Mouse (Mus musculus): ENCODE results near the gene 1700001J03Rik. TPM values are rescaled to one million over a fixed set of nuclear protein-coding genes. Genes with fewer than 3 reads are reported as not detected.
A peak's percentile ranks its signal among the peaks of the same experiment; 100 is the strongest.
"Not testable (repeated sequence)": the region's sequence is repeated elsewhere in the genome, so short reads cannot be mapped to it uniquely, and the experiment has no call there.

Gene 1700001J03Rik
- polyA plus RNA-seq, 1 experiment from 2014 or later = not detected

DNA sequence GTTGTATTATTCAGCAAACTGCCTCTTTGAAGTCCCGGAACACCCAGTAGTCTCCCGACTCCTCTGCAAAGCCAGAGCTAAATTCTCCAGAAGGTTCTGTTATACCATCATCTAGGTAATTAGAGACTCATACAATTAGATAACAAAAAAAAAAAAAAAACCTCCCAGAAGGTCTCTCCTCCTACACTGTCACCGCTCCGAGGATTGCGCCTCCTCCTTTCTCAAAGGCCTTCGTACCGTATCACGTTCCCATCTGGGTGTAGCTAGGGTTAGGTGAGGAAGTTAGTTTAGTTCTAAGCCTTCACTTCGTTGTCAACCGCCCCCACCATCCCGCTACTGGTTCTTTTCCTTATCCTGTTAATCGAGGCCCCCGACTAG lies 35.4 kb upstream of the 1700001J03Rik start:
- H3K9ac ChIP-seq = peak overlapping the region; percentile 89
- no peaks in the 10 kb centered on the region for H3K9me3 ChIP-seq (replicated peaks)
- peaks cover 26% of the 10 kb centered on the region for H3K4me1 ChIP-seq
- H3K27me3 ChIP-seq (replicated peaks) = no peaks in the 10 kb centered on the region
- peak overlapping the region; percentile 90 for H3K4me3 ChIP-seq
- H3K36me3 ChIP-seq = peaks cover 43% of the 10 kb centered on the region
- H3K4me2 ChIP-seq = peak overlapping the region; percentile 80
- H3K27ac ChIP-seq = peak overlapping the region; percentile 100
- ATAC-seq = peak; percentile 82
- WGBS (ENCODE audit: insufficient replicate concordance) = 8% methylated on average over 13 of the region's 13 CpGs

GRCm38 (mm10) chr5:146205537-146205936 lies 20.4 kb upstream of the 1700001J03Rik start:
- no peak overlapping the region for H3K4me2 ChIP-seq
- no peaks in the 10 kb centered on the region for H3K4me1 ChIP-seq
- H3K27ac ChIP-seq = no peak overlapping the region
- no peak overlapping the region for H3K4me3 ChIP-seq
- H3K9me3 ChIP-seq (replicated peaks) = 0 out of 2 replicates have a peak, but pooled peaks cover 6% of the 10 kb centered on the region
- no peak overlapping the region for H3K9ac ChIP-seq
- H3K27me3 ChIP-seq (replicated peaks) = no peaks in the 10 kb centered on the region
- no peak for ATAC-seq
- 76% methylated on average over 5 of the region's 5 CpGs for WGBS (ENCODE audit: insufficient replicate concordance)
- peaks cover 82% of the 10 kb centered on the region for H3K36me3 ChIP-seq

GRCm38 (mm10) chr5:146203921-146204320 lies 18.8 kb upstream of the 1700001J03Rik start:
- 0 out of 2 replicates have a peak, but pooled peaks cover 7% of the 10 kb centered on the region for H3K9me3 ChIP-seq (replicated peaks)
- H3K27me3 ChIP-seq (replicated peaks) = no peaks in the 10 kb centered on the region
- ATAC-seq = no peak
- no peaks in the 10 kb centered on the region for H3K4me1 ChIP-seq
- no peak overlapping the region for H3K4me3 ChIP-seq
- WGBS (ENCODE audit: insufficient replicate concordance) = 45% methylated on average over 2 of the region's 2 CpGs
- no peak overlapping the region for H3K4me2 ChIP-seq
- no peak overlapping the region for H3K9ac ChIP-seq
- no peak overlapping the region for H3K27ac ChIP-seq
- peaks cover 70% of the 10 kb centered on the region for H3K36me3 ChIP-seq

- Histone ChIP-seq H3K27ac (no peak overlapping the region), H3K9ac (no peak overlapping the region), H3K4me3 (no peak overlapping the region), H3K9me3 (replicated peaks) (0 out of 2 replicates have a peak, but pooled peaks cover 7% of the 10 kb centered on the region), H3K4me2 (no peak overlapping the region), H3K4me1 (no peaks in the 10 kb centered on the region), H3K36me3 (peaks cover 36% of the 10 kb centered on the region), H3K27me3 (replicated peaks) (no peaks in the 10 kb centered on the region)
- 91% methylated on average over 6 of the region's 6 CpGs for WGBS (ENCODE audit: insufficient replicate concordance)
- no peak for ATAC-seq
Observed at GRCm38 (mm10) chr5:146200580-146200979, 15.5 kb upstream of the 1700001J03Rik start.

GRCm38 (mm10) chr5:146199540-146199939 lies 14.4 kb upstream of the 1700001J03Rik start:
- H3K9me3 ChIP-seq (replicated peaks) = 0 out of 2 replicates have a peak, but pooled peaks cover 7% of the 10 kb centered on the region
- 47% methylated on average over 2 of the region's 2 CpGs for WGBS (ENCODE audit: insufficient replicate concordance)
- no peak overlapping the region for H3K9ac ChIP-seq
- H3K36me3 ChIP-seq = peaks cover 26% of the 10 kb centered on the region
- no peaks in the 10 kb centered on the region for H3K27me3 ChIP-seq (replicated peaks)
- ATAC-seq = no peak
- no peaks in the 10 kb centered on the region for H3K4me1 ChIP-seq
- H3K27ac ChIP-seq = no peak overlapping the region
- no peak overlapping the region for H3K4me2 ChIP-seq
- no peak overlapping the region for H3K4me3 ChIP-seq

DNA sequence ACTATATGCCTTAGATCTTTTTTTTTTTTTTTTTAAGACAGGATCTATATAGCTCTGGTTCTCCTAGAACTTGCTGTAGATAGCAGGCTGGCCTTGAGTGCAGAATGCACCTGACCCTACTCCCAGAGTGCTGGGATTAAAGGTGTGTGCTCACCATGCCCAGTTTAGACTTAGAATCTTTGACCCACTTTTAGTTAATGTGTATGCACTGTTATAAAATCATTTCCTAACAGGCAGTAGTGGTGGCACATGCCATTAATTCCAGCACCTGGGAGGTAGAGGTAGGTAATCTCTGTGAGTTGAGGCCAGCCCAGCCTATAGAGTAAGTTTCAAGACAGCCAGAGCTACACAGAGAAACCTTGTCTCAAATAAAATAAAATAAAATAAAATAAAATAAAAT lies 14.0 kb upstream of the 1700001J03Rik start:
- H3K4me2 ChIP-seq = no peak overlapping the region
- no peak overlapping the region for H3K27ac ChIP-seq
- no peak overlapping the region for H3K9ac ChIP-seq
- ATAC-seq = no peak
- 0 out of 2 replicates have a peak, but pooled peaks cover 7% of the 10 kb centered on the region for H3K9me3 ChIP-seq (replicated peaks)
- H3K4me3 ChIP-seq = no peak overlapping the region
- H3K4me1 ChIP-seq = no peaks in the 10 kb centered on the region
- H3K27me3 ChIP-seq (replicated peaks) = no peaks in the 10 kb centered on the region
- H3K36me3 ChIP-seq = peaks cover 21% of the 10 kb centered on the region

DNA sequence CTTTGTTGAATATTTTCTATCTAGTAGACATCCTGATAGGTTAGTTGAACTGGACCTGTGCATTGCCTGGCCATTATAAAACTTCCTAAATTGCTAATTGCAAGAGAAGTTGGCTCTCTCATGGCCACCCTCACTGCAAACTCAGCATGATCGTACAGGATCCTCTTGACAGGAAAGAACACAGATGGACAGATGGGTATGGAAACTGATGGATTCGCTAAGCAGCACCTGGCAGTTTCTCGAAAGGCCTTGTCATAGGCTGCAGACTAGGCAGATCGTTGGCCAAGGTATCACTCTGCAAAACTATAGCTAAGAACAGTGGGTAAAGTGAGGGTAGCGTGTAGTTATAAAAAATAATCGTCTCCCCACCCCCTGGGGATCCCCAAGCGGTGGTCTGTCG lies 8.3 kb upstream of the 1700001J03Rik start:
- H3K27ac ChIP-seq = no peak overlapping the region
- H3K36me3 ChIP-seq = no peaks in the 10 kb centered on the region
- WGBS (ENCODE audit: insufficient replicate concordance) = 65% methylated on average over 8 of the region's 8 CpGs
- H3K9me3 ChIP-seq (replicated peaks) = no peaks in the 10 kb centered on the region
- H3K4me2 ChIP-seq = no peak overlapping the region
- no peak for ATAC-seq
- no peak overlapping the region for H3K4me3 ChIP-seq
- H3K27me3 ChIP-seq (replicated peaks) = no peaks in the 10 kb centered on the region
- H3K4me1 ChIP-seq = no peaks in the 10 kb centered on the region
- H3K9ac ChIP-seq = no peak overlapping the region

DNA sequence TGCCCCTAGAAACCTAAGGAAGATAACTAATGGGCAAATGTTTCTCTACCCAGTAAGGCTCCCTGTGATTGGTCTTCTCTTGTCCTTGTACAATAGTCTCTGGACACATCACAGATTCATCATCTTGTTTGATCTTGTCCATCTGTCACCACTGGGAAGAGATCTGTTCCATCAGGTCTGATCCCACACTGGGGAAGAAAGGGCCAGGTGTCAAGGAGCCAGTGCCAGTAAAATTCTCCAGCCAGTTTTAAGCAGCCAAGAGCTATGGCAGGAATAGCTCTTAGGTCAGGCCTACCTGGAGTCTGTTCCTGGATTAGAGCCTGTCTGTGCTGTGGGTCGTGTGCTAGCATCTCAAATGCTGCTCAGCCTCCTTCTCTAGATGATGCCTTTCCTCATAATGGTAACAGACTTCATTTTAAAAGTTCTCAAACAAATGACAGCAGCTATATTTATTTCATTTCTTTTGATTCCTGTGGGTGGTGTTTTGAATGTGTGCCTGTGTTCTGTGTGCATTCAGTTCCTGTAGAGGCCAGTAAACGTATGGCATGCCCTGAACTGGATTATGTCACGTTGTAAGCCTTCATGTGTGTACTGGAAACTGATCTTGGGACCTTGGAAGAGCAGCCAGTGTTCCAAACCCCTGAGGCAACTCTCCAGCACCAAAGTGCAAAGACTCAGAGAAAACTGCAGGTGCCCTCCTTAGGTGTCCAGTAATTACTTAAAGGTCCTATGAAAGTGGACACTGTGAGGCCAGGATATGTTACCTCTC lies 5.6 kb upstream of the 1700001J03Rik start:
- H3K9ac ChIP-seq = no peak overlapping the region
- no peaks in the 10 kb centered on the region for H3K36me3 ChIP-seq
- no peak overlapping the region for H3K4me2 ChIP-seq
- no peaks in the 10 kb centered on the region for H3K4me1 ChIP-seq
- no peak overlapping the region for H3K4me3 ChIP-seq
- 35% methylated on average over 3 of the region's 3 CpGs for WGBS (ENCODE audit: insufficient replicate concordance)
- no peaks in the 10 kb centered on the region for H3K9me3 ChIP-seq (replicated peaks)
- no peak overlapping the region for H3K27ac ChIP-seq
- ATAC-seq = no peak
- no peaks in the 10 kb centered on the region for H3K27me3 ChIP-seq (replicated peaks)

DNA sequence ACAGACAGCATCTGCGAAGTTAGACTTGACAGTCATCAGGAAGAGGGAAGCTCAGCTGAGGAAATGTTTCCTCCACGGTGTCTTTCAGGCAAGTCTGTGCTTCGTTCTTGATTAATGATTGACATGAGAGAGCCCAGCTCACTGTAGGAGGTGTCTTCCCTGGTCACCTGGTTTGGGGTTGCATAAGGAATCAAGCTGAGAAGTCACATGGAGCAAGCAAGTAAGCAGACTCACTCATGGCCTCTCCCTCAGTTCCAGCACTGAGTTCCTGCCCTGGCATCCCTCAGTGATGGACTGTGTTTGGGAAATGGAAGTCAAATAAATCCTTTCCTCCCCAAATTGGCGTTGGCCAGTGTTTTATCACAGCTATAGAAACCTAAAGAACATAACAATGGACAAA lies 5.0 kb upstream of the 1700001J03Rik start:
- Histone ChIP-seq H3K4me2 (no peak overlapping the region), H3K4me1 (no peaks in the 10 kb centered on the region), H3K4me3 (no peak overlapping the region), H3K27ac (no peak overlapping the region), H3K9ac (no peak overlapping the region), H3K36me3 (no peaks in the 10 kb centered on the region), H3K27me3 (replicated peaks) (no peaks in the 10 kb centered on the region), H3K9me3 (replicated peaks) (no peaks in the 10 kb centered on the region)
- WGBS (ENCODE audit: insufficient replicate concordance) = 39% methylated on average over 4 of the region's 4 CpGs
- ATAC-seq = no peak

DNA sequence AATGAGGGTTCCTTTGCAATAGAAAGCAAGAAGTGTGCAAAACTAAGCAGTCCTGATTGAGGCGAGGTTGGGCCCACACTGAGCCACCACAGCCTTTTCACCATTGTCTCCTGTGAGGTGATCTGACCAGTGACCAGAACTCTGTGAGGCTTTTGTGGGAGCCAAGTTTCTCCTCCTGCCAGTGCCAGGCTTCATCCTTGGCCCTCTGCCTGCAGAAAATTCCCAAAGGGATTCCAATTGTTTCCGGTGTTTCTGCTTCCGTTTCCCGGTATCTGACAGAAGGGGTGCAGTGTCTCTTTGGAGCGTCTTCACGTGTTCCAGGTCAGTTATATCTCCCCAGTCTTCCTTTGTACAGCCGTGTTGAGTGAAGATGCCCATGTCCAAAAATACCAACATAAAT lies 3.6 kb upstream of the 1700001J03Rik start:
- H3K9ac ChIP-seq = no peak overlapping the region
- no peak overlapping the region for H3K27ac ChIP-seq
- no peaks in the 10 kb centered on the region for H3K36me3 ChIP-seq
- no peak overlapping the region for H3K4me2 ChIP-seq
- no peaks in the 10 kb centered on the region for H3K9me3 ChIP-seq (replicated peaks)
- WGBS (ENCODE audit: insufficient replicate concordance) = 87% methylated on average over 7 of the region's 7 CpGs
- H3K4me1 ChIP-seq = no peaks in the 10 kb centered on the region
- ATAC-seq = no peak
- H3K27me3 ChIP-seq (replicated peaks) = no peaks in the 10 kb centered on the region
- H3K4me3 ChIP-seq = no peak overlapping the region

GRCm38 (mm10) chr5:146188144-146188543 lies 3.0 kb upstream of the 1700001J03Rik start:
- 52% methylated on average over 1 of the region's 1 CpGs for WGBS (ENCODE audit: insufficient replicate concordance)
- no peak overlapping the region for H3K9ac ChIP-seq
- ATAC-seq = no peak

DNA sequence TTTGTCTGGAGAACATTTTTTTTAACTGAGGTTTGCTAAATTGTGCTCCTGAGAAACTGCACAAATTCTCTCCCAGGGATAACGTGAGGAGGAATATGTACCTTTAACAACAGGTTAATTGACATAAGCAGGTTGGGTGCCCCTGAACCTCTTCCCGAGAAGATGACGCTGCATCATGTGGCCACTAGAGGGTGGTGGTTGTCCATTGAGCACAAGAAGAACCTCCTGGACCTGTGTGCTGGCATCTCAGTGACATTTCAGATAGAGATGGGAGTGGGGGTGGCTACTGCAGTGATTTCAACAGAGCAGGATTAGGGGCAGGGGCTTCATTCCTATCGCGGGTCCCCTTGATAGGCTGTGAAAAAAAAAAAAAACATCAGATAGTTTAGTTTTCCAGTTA lies 2.3 kb upstream of the 1700001J03Rik start:
- H3K27me3 ChIP-seq (replicated peaks); H3K27ac ChIP-seq; H3K4me1 ChIP-seq; H3K4me3 ChIP-seq; H3K36me3 ChIP-seq; H3K9ac ChIP-seq; H3K4me2 ChIP-seq; H3K9me3 ChIP-seq (replicated peaks); ATAC-seq: not testable (repeated sequence)
- 10% methylated on average over 5 of the region's 5 CpGs for WGBS (ENCODE audit: insufficient replicate concordance)

More at GRCm38 (mm10) chr5:146188144-146188543, 3.0 kb upstream of the 1700001J03Rik start:
- Histone ChIP-seq H3K27ac (no peak overlapping the region), H3K4me1 (no peaks in the 10 kb centered on the region), H3K4me2 (no peak overlapping the region), H3K36me3 (no peaks in the 10 kb centered on the region), H3K9me3 (replicated peaks) (no peaks in the 10 kb centered on the region), H3K4me3 (no peak overlapping the region), H3K27me3 (replicated peaks) (no peaks in the 10 kb centered on the region)

- not testable (repeated sequence) for H3K27me3 ChIP-seq (replicated peaks); H3K36me3 ChIP-seq; H3K9ac ChIP-seq; H3K4me2 ChIP-seq; H3K4me3 ChIP-seq; H3K9me3 ChIP-seq (replicated peaks); H3K4me1 ChIP-seq; ATAC-seq; H3K27ac ChIP-seq
- 40% methylated on average over 4 of the region's 4 CpGs for WGBS (ENCODE audit: insufficient replicate concordance)
Observed at GRCm38 (mm10) chr5:146172744-146173143, 12.4 kb downstream of the 1700001J03Rik start.
